Mouse (Mus musculus): ENCODE measurements around the gene Umad1. TPM values are rescaled to one million over a fixed set of nuclear protein-coding genes. Genes with fewer than 3 reads are reported as not detected.

Umad1 gene
- polyA plus RNA-seq, 2 experiments = 10.7 to 16.6 TPM

DNA sequence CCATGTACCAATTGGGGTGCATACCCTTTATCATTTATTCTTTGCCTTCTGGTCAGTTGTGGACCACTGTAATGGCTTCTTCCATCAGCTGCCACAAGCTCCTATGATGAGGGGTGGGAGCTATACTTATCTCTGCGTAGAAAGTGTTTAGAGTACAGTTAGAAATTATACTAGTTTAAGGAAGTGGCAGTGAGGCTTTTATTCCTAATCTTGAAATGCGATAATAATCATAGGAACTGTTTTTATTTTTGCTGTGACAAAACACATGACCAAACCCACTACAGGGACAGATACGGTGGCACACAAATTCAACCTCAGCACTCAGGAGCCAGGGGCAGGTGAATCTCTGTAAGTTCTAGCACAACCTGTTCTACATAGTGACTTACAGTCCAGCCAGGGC, 233.2 kb downstream of the Umad1 start:
- ATAC-seq (ENCODE audit: low FRiP score, low read depth) (no peak), DNase-seq (ENCODE audit: low spot score) (no peak)
- H3K27me3 ChIP-seq (ENCODE audit: control insufficient read depth, insufficient read depth, low read length) = no peaks in the 10 kb centered on the region
- 0 out of 2 replicates have a peak, but pooled peaks cover 7% of the 10 kb centered on the region for H3K4me1 ChIP-seq (ENCODE audit: control insufficient read depth, insufficient read depth, low read length)
- H3K9me3 ChIP-seq (ENCODE audit: control insufficient read depth, low read length) = no peaks in the 10 kb centered on the region
- WGBS = 93% methylated on average over 3 of the region's 3 CpGs
- no peak for TF ChIP-seq POLR2A (IDR thresholded peaks at IDR 0.05; ENCODE audit: borderline replicate concordance, extremely low read depth, insufficient read depth, insufficient read length)
- H3K36me3 ChIP-seq (ENCODE audit: control insufficient read depth, insufficient read depth, low read length) = no peaks in the 10 kb centered on the region
- no peak overlapping the region for H3K9ac ChIP-seq (ENCODE audit: low read depth, low read length, severe bottlenecking)
- H3K4me2 ChIP-seq (replicated peaks; ENCODE audit: low read depth, low read length, severe bottlenecking) = no peak overlapping the region
- H3K4me3 ChIP-seq (replicated peaks; ENCODE audit: low read length) = no peak overlapping the region
- no peak overlapping the region for H3K27ac ChIP-seq (replicated peaks; ENCODE audit: low read depth, low read length)

DNA sequence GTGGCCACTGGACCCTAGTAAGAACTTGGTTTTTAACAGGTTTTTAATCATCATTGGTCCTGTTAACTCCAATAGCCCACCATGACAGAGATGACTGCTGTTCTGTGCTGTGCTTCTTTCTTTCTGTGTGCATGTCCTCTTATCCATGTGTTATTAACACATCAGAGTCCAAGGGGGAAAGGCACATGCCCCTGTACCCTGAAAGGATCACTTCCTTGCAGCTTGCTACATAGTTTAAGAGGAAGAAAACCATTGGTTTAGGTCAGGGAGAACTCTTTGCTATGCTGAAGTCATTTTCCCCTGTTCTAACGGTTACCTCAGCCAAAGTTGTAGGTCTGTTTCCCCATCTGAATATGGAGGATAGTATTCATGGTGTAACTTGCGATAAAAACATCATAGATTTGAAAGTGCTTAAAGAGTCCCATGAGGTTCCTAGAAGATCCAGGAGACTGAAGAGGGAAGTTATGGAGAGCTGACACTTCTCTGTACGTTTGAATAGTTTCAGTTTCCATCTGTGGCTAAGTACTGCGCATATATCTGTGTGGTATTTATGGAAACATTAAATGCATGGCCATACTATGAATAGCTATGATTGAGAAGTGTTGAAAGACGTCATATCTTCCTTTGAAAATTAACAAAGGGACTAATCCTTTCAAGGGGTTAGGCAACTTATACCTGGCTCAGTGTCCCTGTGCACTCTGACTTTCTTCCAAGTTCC, 236.2 kb downstream of the Umad1 start:
- H3K4me2 ChIP-seq (replicated peaks; ENCODE audit: low read depth, low read length, severe bottlenecking) = no peak overlapping the region
- 72% methylated on average over 5 of the region's 5 CpGs for WGBS
- no peak for ATAC-seq (ENCODE audit: low FRiP score, low read depth)

DNA sequence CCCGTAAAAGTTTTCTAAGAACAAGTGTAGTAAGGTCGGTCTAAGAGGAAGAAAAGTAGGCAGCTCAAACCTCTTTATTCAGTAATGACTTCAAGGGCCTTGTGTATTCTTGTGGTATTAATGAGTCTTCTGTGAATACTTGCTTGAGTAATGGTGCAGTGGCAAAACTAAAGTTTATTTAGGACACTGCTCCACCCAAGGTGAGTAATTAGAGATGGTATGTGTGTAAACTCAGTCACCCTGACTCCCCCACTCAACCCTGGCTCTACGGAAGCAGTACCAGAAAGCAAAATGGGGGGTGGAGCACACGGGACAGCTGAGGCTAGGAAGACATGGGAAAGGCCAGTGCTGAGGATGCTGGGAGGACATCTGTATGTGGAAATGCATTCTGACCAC, 236.7 kb downstream of the Umad1 start:
- no peaks in the 10 kb centered on the region for H3K9me3 ChIP-seq (ENCODE audit: control insufficient read depth, low read length)
- no peak overlapping the region for H3K27ac ChIP-seq (replicated peaks; ENCODE audit: low read depth, low read length)
- DNase-seq (ENCODE audit: low spot score) = no peak
- H3K27me3 ChIP-seq (ENCODE audit: control insufficient read depth, insufficient read depth, low read length) = no peaks in the 10 kb centered on the region
- no peak overlapping the region for H3K9ac ChIP-seq (ENCODE audit: low read depth, low read length, severe bottlenecking)
- ATAC-seq (ENCODE audit: low FRiP score, low read depth) = no peak
- no peak for TF ChIP-seq POLR2A (IDR thresholded peaks at IDR 0.05; ENCODE audit: borderline replicate concordance, extremely low read depth, insufficient read depth, insufficient read length)
- H3K4me3 ChIP-seq (replicated peaks; ENCODE audit: low read length) = no peak overlapping the region
- no peak overlapping the region for H3K4me2 ChIP-seq (replicated peaks; ENCODE audit: low read depth, low read length, severe bottlenecking)
- WGBS = 61% methylated on average over 4 of the region's 4 CpGs
- no peaks in the 10 kb centered on the region for H3K36me3 ChIP-seq (ENCODE audit: control insufficient read depth, insufficient read depth, low read length)
- 0 out of 2 replicates have a peak, but pooled peaks cover 4% of the 10 kb centered on the region for H3K4me1 ChIP-seq (ENCODE audit: control insufficient read depth, insufficient read depth, low read length)

More for the DNA sequence above, 236.2 kb downstream of the Umad1 start:
- no peak overlapping the region for H3K4me3 ChIP-seq (replicated peaks; ENCODE audit: low read length)
- 0 out of 2 replicates have a peak, but pooled peaks cover 4% of the 10 kb centered on the region for H3K4me1 ChIP-seq (ENCODE audit: control insufficient read depth, insufficient read depth, low read length)
- TF ChIP-seq POLR2A (IDR thresholded peaks at IDR 0.05; ENCODE audit: borderline replicate concordance, extremely low read depth, insufficient read depth, insufficient read length) = no peak
- DNase-seq (ENCODE audit: low spot score) = no peak
- H3K9me3 ChIP-seq (ENCODE audit: control insufficient read depth, low read length) = no peaks in the 10 kb centered on the region
- no peaks in the 10 kb centered on the region for H3K27me3 ChIP-seq (ENCODE audit: control insufficient read depth, insufficient read depth, low read length)
- H3K9ac ChIP-seq (ENCODE audit: low read depth, low read length, severe bottlenecking) = no peak overlapping the region
- H3K36me3 ChIP-seq (ENCODE audit: control insufficient read depth, insufficient read depth, low read length) = no peaks in the 10 kb centered on the region
- H3K27ac ChIP-seq (replicated peaks; ENCODE audit: low read depth, low read length) = no peak overlapping the region

DNA sequence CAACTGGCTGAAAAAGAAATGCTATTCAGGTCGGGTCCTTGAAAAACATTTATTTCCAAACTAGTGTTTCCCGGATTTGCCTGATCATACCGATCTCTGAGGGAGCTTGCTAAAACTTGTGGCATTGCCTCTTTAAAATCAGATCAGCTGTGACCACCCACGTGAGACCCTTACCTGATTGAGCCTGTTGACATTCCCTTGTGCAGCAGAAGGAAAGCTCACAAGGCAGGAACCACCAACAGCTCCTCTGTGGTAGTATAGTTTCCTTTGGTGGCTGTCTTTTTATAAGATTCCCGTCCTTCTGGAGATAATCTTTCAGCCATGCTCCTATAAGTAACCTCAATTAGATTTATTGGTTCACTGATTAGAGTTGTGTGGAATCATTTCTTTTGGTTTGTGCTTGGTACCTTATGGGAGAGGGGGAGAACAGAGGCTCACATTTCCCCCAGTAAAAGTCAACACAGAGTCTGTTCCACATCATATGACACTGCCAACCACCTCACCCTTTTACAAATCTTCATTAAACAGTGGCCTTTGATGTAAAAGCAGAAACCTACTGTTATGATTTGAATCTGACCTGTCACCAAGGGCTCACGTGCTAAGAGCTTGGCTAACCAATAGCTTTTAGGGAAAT, 238.3 kb downstream of the Umad1 start:
- DNase-seq (ENCODE audit: low spot score) = no peak
- Histone ChIP-seq H3K9me3 (ENCODE audit: control insufficient read depth, low read length) (no peaks in the 10 kb centered on the region), H3K4me3 (replicated peaks; ENCODE audit: low read length) (no peak overlapping the region), H3K4me2 (replicated peaks; ENCODE audit: low read depth, low read length, severe bottlenecking) (no peak overlapping the region), H3K27ac (replicated peaks; ENCODE audit: low read depth, low read length) (no peak overlapping the region), H3K36me3 (ENCODE audit: control insufficient read depth, insufficient read depth, low read length) (no peaks in the 10 kb centered on the region), H3K4me1 (ENCODE audit: control insufficient read depth, insufficient read depth, low read length) (0 out of 2 replicates have a peak, but pooled peaks cover 4% of the 10 kb centered on the region), H3K27me3 (ENCODE audit: control insufficient read depth, insufficient read depth, low read length) (no peaks in the 10 kb centered on the region), H3K9ac (ENCODE audit: low read depth, low read length, severe bottlenecking) (no peak overlapping the region)
- TF ChIP-seq POLR2A (IDR thresholded peaks at IDR 0.05; ENCODE audit: borderline replicate concordance, extremely low read depth, insufficient read depth, insufficient read length) = no peak
- 43% methylated on average over 6 of the region's 6 CpGs for WGBS
- no peak for ATAC-seq (ENCODE audit: low FRiP score, low read depth)

DNA sequence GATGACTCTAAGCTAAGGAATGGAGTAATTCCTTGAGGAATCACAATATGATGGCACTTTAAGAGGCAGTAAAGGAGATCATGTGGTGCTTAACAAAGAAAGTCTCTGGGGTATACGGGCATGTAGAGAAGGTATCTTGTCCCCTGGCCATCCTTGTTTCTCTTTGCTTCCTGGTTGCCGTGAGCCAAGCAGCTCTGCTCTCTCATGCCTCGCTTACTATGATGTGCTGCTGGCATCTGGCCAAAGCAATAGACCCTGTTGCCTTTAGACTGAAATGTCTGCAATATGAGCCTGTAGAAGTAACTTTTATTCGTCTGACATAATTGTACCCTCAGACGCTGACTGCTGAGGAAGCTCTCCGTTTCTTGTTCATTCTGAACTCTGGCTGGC, 238.8 kb downstream of the Umad1 start:
- H3K9me3 ChIP-seq (ENCODE audit: control insufficient read depth, low read length) = no peaks in the 10 kb centered on the region
- no peaks in the 10 kb centered on the region for H3K27me3 ChIP-seq (ENCODE audit: control insufficient read depth, insufficient read depth, low read length)
- no peak overlapping the region for H3K9ac ChIP-seq (ENCODE audit: low read depth, low read length, severe bottlenecking)
- DNase-seq (ENCODE audit: low spot score) = peak; percentile 51
- no peak overlapping the region for H3K27ac ChIP-seq (replicated peaks; ENCODE audit: low read depth, low read length)
- H3K4me2 ChIP-seq (replicated peaks; ENCODE audit: low read depth, low read length, severe bottlenecking) = no peak overlapping the region
- TF ChIP-seq POLR2A (IDR thresholded peaks at IDR 0.05; ENCODE audit: borderline replicate concordance, extremely low read depth, insufficient read depth, insufficient read length) = no peak
- ATAC-seq (ENCODE audit: low FRiP score, low read depth) = peak; percentile 26; the same call in 1 of the 2 replicates
- no peaks in the 10 kb centered on the region for H3K36me3 ChIP-seq (ENCODE audit: control insufficient read depth, insufficient read depth, low read length)
- 19% methylated on average over 6 of the region's 6 CpGs for WGBS
- 0 out of 2 replicates have a peak, but pooled peaks cover 4% of the 10 kb centered on the region for H3K4me1 ChIP-seq (ENCODE audit: control insufficient read depth, insufficient read depth, low read length)
- no peak overlapping the region for H3K4me3 ChIP-seq (replicated peaks; ENCODE audit: low read length)
